Mouse (Mus musculus) hindbrain, embryonic 12.5 days (tissue): ENCODE results near the gene Gm45808. TPM values are rescaled to one million over a fixed set of nuclear protein-coding genes. Genes with fewer than 3 reads are reported as not detected.
"Not testable (repeated sequence)": the region's sequence is repeated elsewhere in the genome, so short reads cannot be mapped to it uniquely, and the experiment has no call there.

Source experiments
- ATAC-seq: fragments of 200-750 bp; cut with Nextera tagmentation; 2 replicates; pipeline ENCODE4 v1.8.0; 2017; ENCODE audit warnings: moderate TSS enrichment; ENCODE audit not compliant: low FRiP score
- H3K27ac ChIP-seq: fragments of 300-500 bp; sonication (generic); 2 replicates; pipeline ENCODE4 v1.5.1; 2016; ENCODE audit warnings: mild to moderate bottlenecking
- H3K27me3 ChIP-seq: fragments of 300-500 bp; sonication (generic); 2 replicates; pipeline ENCODE4 v1.6.1; 2016; ENCODE audit warnings: mild to moderate bottlenecking
- H3K36me3 ChIP-seq: fragments of 300-500 bp; sonication (generic); 2 replicates; pipeline ENCODE4 v1.6.1; 2016; ENCODE audit warnings: mild to moderate bottlenecking
- H3K4me1 ChIP-seq: fragments of 300-500 bp; sonication (generic); 2 replicates; pipeline ENCODE4 v1.6.1; 2016
- H3K4me2 ChIP-seq: fragments of 300-500 bp; sonication (generic); replicated peaks from 2 replicates; pipeline ENCODE4 v1.6.1; 2016; ENCODE audit warnings: mild to moderate bottlenecking
- H3K4me3 ChIP-seq: fragments of 300-500 bp; sonication (generic); 2 replicates; pipeline ENCODE4 v1.5.1; 2016; ENCODE audit warnings: mild to moderate bottlenecking
- H3K9ac ChIP-seq: fragments of 300-500 bp; sonication (generic); 2 replicates; pipeline ENCODE4 v1.6.1; 2016; ENCODE audit warnings: mild to moderate bottlenecking, moderate library complexity
- H3K9me3 ChIP-seq: fragments of 300-500 bp; sonication (generic); replicated peaks from 2 replicates; pipeline ENCODE4 v1.6.1; 2016; ENCODE audit warnings: mild to moderate bottlenecking
- WGBS: fragments of 180-500 bp; shearing (Covaris S2); methylation state at CpG from one replicate; pipeline ENCODE4 v1.1.7; 2016; 5-methylcytosine and 5-hydroxymethylcytosine counted together
- polyA plus RNA-seq: library from polyadenylated mRNA; unstranded; fragments of >200 nt; fragmentation: Nextera tagmentation; extraction: Ambion mirVana; gene quantifications from 2 replicates; pipeline ENCODE4 v1.2.1, GENCODE M21; 2016

The Gm45808 gene
- polyA plus RNA-seq, 1 experiment from 2014 or later = not detected

DNA sequence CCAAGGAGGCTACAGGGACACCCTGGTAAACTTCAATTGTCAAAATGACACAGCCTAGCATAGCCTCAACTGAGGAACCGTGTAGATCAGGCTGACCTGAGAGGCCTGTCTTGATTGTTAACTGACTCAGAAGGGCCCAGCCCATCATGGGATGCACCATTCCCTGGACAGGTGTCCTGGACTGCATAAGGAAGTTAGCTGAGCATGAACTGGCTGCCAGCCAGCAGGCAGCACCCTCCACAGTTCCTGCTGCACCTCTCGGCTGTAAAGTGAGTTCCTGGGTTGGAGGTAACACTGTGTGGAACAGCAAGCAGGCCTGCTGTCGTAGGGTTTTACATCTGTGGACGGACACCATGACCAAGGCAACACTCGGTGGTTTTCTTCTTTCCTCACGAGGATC, 21.0 kb upstream of the Gm45808 start:
- Histone ChIP-seq H3K36me3 (peaks cover 24% of the 10 kb centered on the region), H3K4me1 (peaks cover 13% of the 10 kb centered on the region), H3K9me3 (no peaks in the 10 kb centered on the region), H3K4me2 (no peak overlapping the region), H3K9ac (no peak overlapping the region), H3K27me3 (no peaks in the 10 kb centered on the region), H3K27ac (no peak overlapping the region), H3K4me3 (no peak overlapping the region)
- 88% methylated on average over 6 of the region's 6 CpGs for WGBS
- no peak for ATAC-seq

DNA sequence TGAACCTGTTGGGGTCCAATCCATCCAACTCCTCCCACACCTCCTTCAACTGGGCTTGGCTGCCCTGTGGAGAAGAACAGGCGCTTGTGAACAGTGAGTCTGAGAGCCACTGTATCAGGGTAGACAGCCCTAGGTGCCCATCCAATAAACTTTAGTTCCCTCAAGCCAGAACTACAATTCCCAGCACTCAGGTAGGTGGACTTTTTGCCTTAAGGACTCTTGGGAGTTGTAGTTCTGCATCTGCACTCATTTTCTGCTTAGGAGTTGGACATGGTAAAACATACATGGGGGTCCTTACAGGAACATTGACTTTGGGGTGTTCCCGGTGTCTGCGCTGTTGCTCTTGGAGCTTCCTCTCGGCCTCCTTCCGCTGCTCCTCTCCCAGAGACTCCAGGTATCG, 11.8 kb upstream of the Gm45808 start:
- H3K36me3 ChIP-seq = peaks cover 84% of the 10 kb centered on the region

DNA sequence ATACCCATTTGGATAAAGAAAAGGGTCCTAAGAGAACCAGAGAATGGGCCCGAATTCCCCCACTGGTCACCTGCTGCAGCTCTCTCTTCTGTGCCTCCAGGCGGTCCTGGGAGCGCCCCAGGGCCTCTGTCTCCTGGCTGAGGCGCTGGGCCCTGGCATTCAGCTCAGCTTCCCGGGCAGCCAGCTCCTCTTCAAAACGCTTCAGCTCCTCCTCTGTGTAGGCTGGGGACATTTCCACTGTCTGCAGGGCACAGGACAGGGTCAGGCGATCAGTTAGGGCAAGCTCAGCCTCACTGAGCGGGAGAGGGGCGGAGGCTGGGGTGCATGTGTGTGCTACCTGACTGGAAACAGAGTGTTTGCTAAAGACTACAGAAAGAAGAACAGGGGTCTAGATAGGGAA, 7.9 kb upstream of the Gm45808 start:
- no peak for ATAC-seq
- Histone ChIP-seq H3K4me1 (peaks cover 9% of the 10 kb centered on the region), H3K36me3 (peaks cover 67% of the 10 kb centered on the region), H3K4me3 (no peak overlapping the region), H3K9ac (no peak overlapping the region), H3K4me2 (no peak overlapping the region), H3K27me3 (no peaks in the 10 kb centered on the region), H3K27ac (no peak overlapping the region), H3K9me3 (no peaks in the 10 kb centered on the region)
- WGBS = 86% methylated on average over 9 of the region's 9 CpGs

More for the DNA sequence above, 11.8 kb upstream of the Gm45808 start:
- H3K27me3 ChIP-seq = no peaks in the 10 kb centered on the region
- H3K4me1 ChIP-seq = no peaks in the 10 kb centered on the region
- no peak overlapping the region for H3K4me3 ChIP-seq
- H3K27ac ChIP-seq = no peak overlapping the region
- H3K9ac ChIP-seq = no peak overlapping the region
- no peak for ATAC-seq
- WGBS = 95% methylated on average over 6 of the region's 6 CpGs
- no peaks in the 10 kb centered on the region for H3K9me3 ChIP-seq
- H3K4me2 ChIP-seq = no peak overlapping the region

DNA sequence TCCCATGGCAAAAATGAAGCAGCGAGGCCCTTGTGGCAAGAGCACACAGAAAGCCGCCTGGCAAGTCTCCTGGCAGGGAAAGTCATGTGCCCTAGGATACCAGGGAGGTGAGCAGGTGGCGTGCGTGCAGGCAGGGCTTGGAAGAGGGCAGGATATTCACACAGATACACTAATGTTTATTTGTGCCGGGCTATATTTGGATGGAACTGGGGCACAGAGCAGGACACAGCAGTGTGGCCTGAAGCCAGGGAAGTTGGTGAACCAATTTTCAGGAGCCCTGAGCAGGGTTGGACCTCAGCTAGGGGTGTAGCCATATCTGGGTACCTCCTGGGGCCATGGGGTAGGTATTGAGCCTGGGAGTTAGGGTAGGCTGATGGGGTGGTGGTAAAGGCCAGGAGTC, 6.3 kb upstream of the Gm45808 start:
- Histone ChIP-seq H3K36me3 (peaks cover 51% of the 10 kb centered on the region), H3K27me3 (no peaks in the 10 kb centered on the region)

DNA sequence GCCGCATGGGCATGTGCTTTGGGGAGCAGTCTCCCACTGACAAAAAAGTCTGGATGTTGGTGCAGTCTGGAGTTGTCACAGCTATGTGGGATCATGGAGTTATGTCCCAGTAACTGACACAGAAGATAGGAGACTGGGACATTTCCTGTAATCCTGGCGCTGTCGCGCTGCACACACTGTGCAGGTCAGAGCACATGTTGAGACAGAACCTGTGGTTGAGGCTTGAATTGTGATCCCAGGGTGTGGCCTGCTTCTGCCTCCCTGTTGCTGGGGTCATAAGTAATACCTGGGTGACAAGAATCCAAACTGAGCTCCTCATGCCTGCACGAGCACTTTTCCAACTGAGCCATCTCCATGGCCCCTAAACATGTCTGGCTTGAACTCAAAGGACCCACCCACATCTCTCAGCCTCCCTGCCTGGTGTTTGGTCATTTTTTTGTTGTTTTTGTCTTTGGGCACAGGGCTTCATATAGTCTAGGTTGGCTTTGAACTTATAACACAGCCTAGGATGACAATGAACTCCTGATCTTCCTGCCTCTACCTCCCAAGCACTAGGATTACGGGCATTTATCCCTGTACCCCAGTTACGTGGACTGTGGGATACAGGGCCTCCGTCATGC, 5.7 kb upstream of the Gm45808 start:
- H3K27ac ChIP-seq = no peak overlapping the region
- peaks cover 45% of the 10 kb centered on the region for H3K36me3 ChIP-seq
- WGBS = 94% methylated on average over 8 of the region's 8 CpGs
- H3K9me3 ChIP-seq = no peaks in the 10 kb centered on the region
- no peak overlapping the region for H3K4me2 ChIP-seq
- ATAC-seq = no peak
- H3K9ac ChIP-seq = no peak overlapping the region
- H3K4me1 ChIP-seq = peaks cover 21% of the 10 kb centered on the region
- no peak overlapping the region for H3K4me3 ChIP-seq
- H3K27me3 ChIP-seq = no peaks in the 10 kb centered on the region

More for the DNA sequence above, 6.3 kb upstream of the Gm45808 start:
- Histone ChIP-seq H3K9ac (no peak overlapping the region), H3K4me1 (peaks cover 18% of the 10 kb centered on the region), H3K27ac (no peak overlapping the region), H3K4me2 (no peak overlapping the region), H3K9me3 (no peaks in the 10 kb centered on the region), H3K4me3 (no peak overlapping the region)
- 97% methylated on average over 5 of the region's 5 CpGs for WGBS
- no peak for ATAC-seq

DNA sequence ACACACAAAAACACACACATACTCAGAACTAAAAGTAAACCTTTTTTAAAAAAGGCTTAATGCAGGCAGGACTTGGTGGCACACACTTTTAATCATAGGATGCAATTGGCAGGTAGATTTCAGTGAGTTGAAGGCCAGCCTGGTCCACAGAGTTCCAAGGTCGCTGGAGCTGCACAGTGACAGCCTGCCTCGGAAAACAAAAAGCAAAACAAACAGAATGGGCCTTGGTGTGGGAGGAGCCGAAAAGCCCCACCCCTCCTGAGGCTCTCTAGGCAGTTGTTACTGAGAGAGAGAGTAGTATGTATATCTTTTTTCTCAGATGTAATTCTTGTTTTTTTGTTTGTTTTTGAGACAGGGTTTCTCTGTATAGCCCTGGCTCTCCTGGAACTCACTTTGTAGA, 4.7 kb upstream of the Gm45808 start:
- Histone ChIP-seq H3K27me3 (no peaks in the 10 kb centered on the region), H3K4me3 (no peak overlapping the region), H3K9me3 (no peaks in the 10 kb centered on the region), H3K27ac (no peak overlapping the region), H3K4me1 (peaks cover 21% of the 10 kb centered on the region), H3K36me3 (peaks cover 35% of the 10 kb centered on the region), H3K9ac (no peak overlapping the region), H3K4me2 (no peak overlapping the region)
- ATAC-seq = no peak
- WGBS = 18% methylated on average over 3 of the region's 3 CpGs

DNA sequence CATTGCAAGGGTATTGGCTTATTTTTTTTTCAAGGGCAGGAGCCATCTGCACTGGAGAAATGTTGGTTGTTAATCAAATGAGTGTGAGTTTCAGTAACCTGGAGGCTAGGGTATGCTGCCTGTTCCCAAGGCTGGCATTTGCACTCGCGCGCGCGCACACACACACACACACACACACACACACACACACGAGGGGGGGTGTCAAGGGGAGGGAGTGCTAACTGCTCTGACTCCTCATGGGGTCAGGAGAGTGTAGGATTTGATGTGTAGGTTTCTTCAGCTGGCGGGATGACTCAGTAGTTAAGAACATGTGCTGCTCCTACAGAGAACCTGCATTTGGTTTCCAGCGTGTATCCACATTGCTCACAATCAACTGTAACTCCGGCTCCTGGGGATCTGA, 4.2 kb upstream of the Gm45808 start:
- 52% methylated on average over 9 of the region's 9 CpGs for WGBS
- peaks cover 21% of the 10 kb centered on the region for H3K4me1 ChIP-seq
- H3K4me3 ChIP-seq = no peak overlapping the region
- no peaks in the 10 kb centered on the region for H3K9me3 ChIP-seq
- H3K27ac ChIP-seq = no peak overlapping the region
- no peak overlapping the region for H3K4me2 ChIP-seq
- no peaks in the 10 kb centered on the region for H3K27me3 ChIP-seq
- no peak for ATAC-seq
- H3K36me3 ChIP-seq = peaks cover 33% of the 10 kb centered on the region
- peak overlapping the region; percentile 3; the same call in 1 of the 2 replicates for H3K9ac ChIP-seq

DNA sequence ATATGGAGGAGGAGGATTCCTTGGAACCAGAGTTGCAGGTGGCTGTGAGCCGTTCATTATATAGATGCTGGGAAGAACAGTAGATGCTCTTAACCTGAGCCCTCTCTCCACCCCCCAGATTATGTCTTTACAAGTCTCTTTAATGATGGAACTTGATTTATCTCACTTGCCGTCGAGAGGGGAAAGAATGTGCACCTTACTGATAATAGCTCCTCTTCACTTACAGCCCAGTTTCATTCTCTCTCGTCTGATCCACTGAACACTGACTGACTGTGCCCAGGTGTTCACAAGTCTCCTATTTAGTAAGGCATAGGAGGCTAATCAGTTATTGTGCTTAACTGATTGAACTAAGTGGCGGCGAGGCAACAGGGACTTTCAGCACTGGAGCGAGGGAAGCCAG, 3.0 kb upstream of the Gm45808 start:
- Histone ChIP-seq H3K27ac (no peak overlapping the region), H3K4me3 (no peak overlapping the region), H3K4me1 (peaks cover 21% of the 10 kb centered on the region), H3K27me3 (no peaks in the 10 kb centered on the region), H3K9me3 (no peaks in the 10 kb centered on the region), H3K36me3 (peaks cover 22% of the 10 kb centered on the region), H3K9ac (no peak overlapping the region), H3K4me2 (no peak overlapping the region)
- 84% methylated on average over 7 of the region's 7 CpGs for WGBS
- no peak for ATAC-seq

DNA sequence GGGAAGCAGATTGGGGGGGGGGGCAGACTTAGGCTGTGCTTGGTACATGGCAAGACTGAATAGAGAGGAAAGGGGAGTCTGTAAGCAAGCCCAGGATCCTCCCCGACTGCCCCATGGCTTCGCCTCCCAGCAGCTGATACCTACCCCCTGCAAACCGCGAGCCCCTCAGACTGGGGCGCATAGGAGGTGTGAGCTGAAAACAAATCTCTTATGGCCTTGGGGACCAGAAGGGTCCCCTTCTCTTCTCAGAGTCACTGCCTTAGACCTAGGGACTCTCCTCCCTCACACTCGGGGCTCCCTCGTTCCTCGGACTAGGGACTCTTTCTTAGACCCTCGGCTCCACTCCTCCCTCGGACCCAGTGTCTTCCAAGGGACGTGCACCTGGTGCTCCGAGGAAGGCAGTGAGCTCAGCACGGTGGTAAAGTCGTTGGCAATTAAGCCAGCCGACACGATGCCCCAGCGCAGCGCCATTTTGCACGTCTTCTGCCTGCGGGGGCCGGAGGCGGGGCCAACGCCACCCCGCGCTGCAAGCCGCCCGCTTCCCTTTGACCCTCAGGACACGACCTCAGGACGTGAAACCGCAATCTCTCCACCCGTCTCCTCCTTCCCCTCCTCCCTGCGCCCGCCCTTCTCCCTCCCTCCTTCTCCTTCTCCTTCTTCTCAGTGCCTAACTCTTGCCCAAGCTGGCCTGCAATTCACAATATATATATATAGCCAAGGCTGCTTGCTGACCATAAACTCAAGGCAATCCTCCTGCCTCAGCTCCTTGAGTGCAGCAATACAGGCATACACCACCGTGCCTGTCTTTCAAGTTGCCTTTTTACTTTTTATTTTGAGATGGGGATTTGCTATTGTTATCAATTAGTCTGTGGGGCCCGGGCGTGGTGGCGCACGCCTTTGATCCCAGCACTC, 1.9 kb upstream of the Gm45808 start, which contains the start of gene Dhdh:
TSS of gene Dhdh (minus strand) at position 513 of the 912 bp plus-strand sequence.
- H3K4me3 ChIP-seq = peak within 1 kb of the TSS; percentile 40
- H3K27me3 ChIP-seq = no peaks in the 10 kb centered on the region
- peak within 1 kb of the TSS; percentile 68 for H3K4me2 ChIP-seq
- peaks cover 11% of the 10 kb centered on the region for H3K36me3 ChIP-seq
- H3K9me3 ChIP-seq = no peaks in the 10 kb centered on the region
- peak; percentile 69 for ATAC-seq
- WGBS = 8% methylated on average over 38 of the region's 38 CpGs
- H3K9ac ChIP-seq = peak within 1 kb of the TSS; percentile 58
- peaks cover 21% of the 10 kb centered on the region for H3K4me1 ChIP-seq
- peak within 1 kb of the TSS; percentile 45 for H3K27ac ChIP-seq

DNA sequence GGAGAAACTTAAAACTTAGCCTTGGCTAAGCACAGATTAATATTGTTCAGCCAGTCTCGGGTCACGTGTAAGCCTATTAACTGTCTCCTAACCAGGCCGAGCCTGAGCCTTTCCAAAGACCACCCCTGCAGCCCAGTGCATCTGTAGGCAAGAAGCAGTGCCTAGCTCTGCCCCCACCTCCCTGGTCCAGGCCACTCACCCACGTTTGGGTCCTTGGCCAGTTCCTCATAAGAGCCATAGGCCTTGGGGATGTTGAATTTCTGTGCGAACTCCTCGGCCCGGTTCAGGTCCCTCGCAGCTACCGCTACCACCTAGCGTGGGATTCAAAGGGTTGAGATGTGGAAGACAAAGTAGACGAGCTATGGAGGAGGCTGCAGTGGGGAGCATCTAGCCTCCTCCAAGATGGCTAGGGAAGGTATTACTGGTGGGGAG, 1.3 kb upstream of the Gm45808 start:
- no peaks in the 10 kb centered on the region for H3K9me3 ChIP-seq
- peak overlapping the region; percentile 68 for H3K4me2 ChIP-seq
- peak; percentile 62 for ATAC-seq
- peak overlapping the region; percentile 45 for H3K27ac ChIP-seq
- peaks cover 21% of the 10 kb centered on the region for H3K4me1 ChIP-seq
- 27% methylated on average over 11 of the region's 11 CpGs for WGBS
- H3K36me3 ChIP-seq = peaks cover 5% of the 10 kb centered on the region
- H3K9ac ChIP-seq = peak overlapping the region; percentile 58
- H3K27me3 ChIP-seq = no peaks in the 10 kb centered on the region
- peak overlapping the region; percentile 40 for H3K4me3 ChIP-seq

DNA sequence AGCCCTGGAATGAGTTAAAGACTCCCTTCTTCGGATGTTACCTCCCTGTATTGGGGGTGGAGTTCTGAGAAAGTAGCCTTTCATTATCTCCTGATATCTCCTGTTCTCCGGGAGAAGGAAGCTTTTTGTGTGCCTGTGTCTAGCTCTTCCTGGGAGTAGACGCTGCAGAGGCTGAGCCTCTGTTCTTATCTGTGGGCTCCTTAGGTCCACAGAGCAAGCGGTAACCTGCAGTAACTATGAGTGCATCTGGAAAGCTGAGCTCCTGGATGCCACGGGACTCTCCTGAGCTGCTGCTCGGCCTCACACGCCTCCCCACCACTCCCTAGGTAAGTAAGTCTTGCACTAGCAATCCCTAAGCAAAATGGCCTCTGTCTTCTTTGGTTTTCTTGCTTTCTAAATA, 453 bp downstream of the Gm45808 start:
- 82% methylated on average over 7 of the region's 7 CpGs for WGBS

DNA sequence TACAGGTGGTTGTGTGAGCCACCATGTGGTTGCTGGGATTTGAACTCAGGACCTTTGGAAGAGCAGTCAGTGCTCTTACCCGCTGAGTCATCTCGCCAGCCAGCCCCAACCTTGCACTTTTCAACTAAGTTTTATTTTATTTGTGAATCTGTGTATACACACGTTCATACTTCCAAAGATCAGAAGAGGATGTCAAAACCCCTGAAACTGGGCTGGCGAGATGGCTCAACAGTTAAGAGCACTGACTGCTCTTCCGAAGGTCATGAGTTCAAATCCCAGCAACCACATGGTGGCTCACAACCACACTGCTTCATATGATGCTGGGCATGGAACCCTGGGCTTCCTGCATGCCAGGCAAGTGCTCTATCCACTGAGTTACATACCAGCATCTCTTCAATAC, 1.6 kb downstream of the Gm45808 start:
- 92% methylated on average over 5 of the region's 5 CpGs for WGBS
- H3K4me3 ChIP-seq, H3K9ac ChIP-seq, ATAC-seq, H3K9me3 ChIP-seq, H3K36me3 ChIP-seq, H3K27me3 ChIP-seq, H3K4me2 ChIP-seq, H3K27ac ChIP-seq: not testable (repeated sequence)
- peaks cover 11% of the 10 kb centered on the region for H3K4me1 ChIP-seq

More for the DNA sequence above, 453 bp downstream of the Gm45808 start:
- ATAC-seq = no peak
- peaks cover 18% of the 10 kb centered on the region for H3K4me1 ChIP-seq
- no peak overlapping the region for H3K4me3 ChIP-seq
- H3K27me3 ChIP-seq = no peaks in the 10 kb centered on the region
- H3K36me3 ChIP-seq = no peaks in the 10 kb centered on the region
- H3K4me2 ChIP-seq = no peak overlapping the region
- H3K9ac ChIP-seq = no peak overlapping the region
- no peak overlapping the region for H3K27ac ChIP-seq
- no peaks in the 10 kb centered on the region for H3K9me3 ChIP-seq
